Mouse (Mus musculus) 3134 (cell line): Measurements from ENCODE around the gene Slc38a6.
A peak's percentile ranks its signal among the peaks of the same experiment; 100 is the strongest.

Source experiments
- DNase-seq: peaks from one replicate; pipeline ENCODE4 v3.0.0-alpha.2; 2011; ENCODE audit warnings: low spot score; ENCODE audit not compliant: insufficient read length; ENCODE audit errors: extremely low read depth

Gene Slc38a6

DNA sequence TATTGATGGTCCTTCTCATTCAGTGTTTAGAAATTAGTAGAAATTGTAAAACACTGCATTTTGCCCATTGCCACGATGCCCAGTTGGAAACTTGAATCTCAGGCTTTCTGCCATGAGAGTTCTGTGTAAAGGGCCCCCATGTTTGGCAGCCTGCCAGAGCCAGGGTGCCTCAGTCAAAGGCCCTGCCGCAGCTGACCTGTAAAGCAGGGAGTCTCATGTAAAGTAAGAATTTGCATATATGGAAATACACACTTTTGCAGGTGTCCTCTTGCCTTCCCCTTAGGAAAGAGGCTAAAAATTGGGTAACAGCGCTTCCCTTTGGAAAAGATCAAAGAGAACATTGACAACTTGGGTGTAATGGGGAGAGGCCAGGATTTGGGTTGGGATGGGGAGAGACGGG is 67.9 kb downstream of the Slc38a6 start:
- no peak for DNase-seq

DNA sequence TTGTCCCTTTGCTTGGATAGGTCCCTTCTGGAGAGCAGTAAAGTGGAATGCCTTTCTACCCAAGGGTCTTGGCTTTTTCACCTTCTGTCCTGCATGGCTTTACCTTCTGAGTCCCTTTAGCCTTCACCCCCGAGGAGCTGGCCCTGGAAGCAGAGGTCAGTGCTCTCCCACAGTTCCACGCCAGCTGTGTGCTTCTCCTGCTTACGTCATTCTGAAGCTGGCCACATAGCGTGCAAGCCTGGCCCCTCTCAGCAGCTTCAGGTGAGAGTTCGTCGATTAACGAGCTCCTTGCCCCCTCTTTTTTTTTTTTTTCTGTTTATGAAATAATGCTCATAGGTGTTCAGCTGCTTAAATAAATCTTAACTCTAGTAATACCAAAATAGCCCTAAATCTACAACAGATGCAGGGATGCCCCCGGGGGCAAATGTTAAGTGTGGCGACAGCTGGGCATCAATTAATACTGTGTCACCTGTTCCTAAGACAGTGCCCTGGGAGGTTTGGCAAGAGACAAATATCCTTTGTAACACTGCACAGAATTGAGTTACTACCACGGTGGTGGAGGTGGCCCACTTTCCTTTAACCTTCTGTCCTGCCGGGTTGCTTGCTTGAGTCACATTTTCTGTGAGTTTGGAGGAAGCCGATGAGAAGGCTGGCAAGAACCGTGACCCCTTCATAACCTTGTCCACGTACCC is 68.7 kb downstream of the Slc38a6 start:
- no peak for DNase-seq

DNA sequence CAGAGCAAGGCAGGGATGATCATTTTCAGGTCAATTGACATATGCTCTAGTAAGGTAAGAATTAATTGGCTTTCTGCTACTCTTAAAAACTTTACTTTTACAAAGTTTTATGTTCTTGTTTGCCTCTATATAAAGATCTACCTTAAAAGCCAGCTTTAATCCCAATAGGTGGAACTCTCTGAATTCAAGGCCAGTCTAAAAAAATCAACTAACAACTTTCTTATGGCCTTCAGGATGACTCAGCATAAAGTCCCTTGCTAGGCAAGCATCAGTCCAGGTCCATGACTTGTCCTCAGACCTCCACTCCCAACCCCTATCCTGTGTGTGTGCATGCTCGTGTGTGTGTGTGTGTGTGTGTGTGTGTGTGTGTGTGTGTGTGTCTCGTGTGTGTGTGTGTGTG is 70.1 kb downstream of the Slc38a6 start:
- no peak for DNase-seq

DNA sequence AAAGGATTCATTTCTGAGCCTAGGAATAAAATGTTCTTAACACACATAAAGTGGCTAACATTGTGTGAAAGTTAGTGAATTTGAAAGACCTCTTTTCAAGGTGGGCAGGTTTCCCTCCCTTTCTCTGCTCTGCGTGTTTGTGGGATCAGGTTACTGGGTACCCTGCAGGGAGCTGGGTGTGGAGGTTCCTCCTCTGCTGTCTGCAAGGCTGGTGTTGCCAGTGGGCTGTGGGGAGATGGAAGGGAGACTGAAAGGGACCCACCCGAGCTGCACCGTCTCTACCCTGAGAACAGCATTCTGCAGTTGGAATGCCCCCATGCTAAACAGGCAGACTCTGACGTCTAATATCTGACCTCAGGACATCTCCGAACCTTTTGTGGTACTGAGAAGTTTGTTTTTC is 70.7 kb downstream of the Slc38a6 start:
- DNase-seq: no peak

DNA sequence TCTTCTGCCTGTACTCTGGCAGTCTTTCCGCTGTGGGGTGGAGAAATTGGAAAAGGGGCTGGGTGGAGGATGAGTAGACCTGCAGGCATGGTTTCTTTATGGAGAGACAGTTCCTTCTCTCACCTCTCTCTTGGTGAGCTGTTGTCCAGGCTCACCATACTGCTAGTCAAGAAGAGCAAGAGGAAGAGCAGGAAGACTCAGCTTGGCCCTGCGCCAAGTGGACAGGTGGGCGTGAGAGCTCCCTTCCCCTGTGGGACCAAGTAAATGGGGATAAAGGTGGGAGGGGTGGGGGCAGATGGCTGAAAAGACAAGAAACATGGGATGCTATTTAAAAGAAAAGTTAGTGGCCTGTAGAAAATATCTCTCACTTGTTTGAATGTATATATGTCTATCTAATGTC is 71.2 kb downstream of the Slc38a6 start:
- no peak for DNase-seq

DNA sequence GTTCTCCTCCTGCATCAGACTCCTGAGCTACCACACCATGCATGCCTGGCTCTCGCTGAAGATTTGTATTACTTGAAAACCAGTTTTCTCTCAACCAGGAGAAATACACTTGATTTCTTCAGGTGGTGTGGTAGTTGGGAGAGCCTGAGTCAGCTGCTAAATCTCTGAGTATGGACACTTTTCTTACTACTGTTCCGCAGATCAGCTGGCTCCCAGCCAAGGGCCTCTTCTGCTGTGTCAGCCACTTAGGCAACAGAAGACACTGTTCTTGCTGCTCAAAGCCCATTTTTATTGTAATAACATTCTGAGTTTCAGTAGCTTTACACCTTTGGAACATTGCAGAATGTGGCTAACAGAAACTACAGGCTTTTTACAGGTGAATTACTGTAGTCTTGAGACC is 72.1 kb downstream of the Slc38a6 start:
- DNase-seq: no peak

DNA sequence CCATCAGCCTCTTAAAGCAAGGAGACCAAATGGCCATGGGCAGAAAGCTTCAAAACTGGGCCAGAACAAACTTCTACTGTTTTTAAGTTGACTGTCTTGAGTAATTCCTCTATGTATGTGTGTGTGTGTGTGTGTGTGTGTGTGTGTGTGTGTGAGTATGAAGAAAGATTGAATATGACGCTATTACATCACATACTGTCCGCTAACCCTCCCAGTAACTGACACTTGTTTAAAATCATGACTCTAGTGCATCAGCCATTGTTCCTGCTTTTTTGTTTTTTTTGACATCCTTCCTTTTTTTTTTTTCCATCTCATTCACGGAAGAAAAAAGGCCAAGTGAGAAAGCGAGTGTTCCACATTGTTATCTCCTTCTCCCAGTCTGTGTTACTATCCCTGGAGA is 72.9 kb downstream of the Slc38a6 start:
- no peak for DNase-seq

DNA sequence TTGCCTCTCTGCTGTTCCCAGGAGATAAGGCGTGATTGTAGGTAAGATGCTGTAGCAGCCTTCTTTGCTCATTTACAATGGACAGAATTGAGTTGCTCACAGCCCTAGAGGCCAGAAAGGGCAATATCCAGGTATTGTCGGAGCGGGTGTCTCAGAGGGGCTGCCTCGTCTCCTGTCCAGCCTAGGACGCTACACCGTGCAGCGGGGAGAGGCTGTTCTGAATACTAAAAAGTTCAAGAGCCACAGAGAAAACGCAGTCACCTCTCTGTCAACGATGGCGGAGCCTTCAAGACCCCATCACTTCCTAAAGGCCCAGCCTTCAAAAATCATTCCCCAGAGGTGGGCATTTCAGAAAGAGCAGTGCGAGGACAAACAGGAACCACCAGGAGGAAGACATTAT is 74.6 kb downstream of the Slc38a6 start:
- DNase-seq: no peak

DNA sequence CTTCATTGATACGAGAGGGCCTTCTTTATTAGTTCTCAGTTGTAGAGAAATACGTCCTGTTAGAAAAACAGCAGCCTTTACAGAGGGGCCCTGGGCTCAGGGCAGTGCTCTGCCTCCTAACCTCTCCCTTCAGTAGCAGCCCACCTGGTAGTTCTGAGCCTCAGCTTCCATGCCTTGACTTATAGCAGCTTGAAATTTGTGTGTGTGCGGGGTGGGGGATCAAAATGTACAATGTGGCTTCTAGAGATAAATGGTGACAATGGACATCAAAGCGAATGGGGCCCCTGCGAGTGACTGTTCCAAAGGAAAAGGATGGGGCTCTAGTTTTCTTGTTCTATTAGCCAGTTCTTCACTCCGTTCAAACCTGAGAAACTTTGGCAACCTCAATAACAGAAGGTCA is 76.8 kb downstream of the Slc38a6 start:
- no peak for DNase-seq

DNA sequence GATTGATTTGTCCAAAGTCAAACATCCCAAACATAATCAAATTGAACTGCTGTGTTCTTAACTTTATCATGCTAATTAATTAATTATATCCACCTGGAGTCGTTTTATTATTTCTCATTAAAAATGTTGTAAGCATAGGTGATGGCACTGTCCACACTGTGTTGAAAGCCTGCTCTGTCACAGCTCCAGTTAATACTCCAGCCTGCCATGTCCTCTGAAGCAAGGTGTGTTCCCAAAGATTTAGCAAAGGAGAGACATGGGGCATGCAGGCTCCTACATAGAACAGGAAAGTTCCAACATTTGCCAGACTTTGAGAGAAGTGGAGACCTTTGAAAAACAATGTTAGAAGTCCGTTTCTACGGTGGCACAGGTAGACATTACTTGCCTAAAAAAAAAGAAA is 77.4 kb downstream of the Slc38a6 start:
- no peak for DNase-seq

DNA sequence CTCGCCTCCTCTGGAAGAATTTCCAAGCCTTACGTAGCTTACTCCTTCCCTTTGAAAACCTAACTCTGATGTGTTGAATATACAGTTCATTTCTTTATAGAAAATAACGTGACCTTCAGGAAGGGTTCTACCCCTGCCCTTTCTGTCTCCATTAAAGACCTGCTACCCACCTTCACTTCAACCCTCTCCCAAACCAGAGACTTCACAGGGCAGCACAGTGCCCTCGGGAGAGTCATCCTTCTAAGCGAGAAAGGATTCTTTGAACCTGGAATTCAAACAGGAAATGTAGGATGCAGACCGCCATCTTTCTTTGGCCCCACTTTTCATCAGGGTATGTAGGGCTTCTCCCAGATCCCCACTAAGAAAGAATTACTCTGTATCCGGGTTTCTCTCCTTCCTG is 80.0 kb downstream of the Slc38a6 start:
- DNase-seq: no peak

DNA sequence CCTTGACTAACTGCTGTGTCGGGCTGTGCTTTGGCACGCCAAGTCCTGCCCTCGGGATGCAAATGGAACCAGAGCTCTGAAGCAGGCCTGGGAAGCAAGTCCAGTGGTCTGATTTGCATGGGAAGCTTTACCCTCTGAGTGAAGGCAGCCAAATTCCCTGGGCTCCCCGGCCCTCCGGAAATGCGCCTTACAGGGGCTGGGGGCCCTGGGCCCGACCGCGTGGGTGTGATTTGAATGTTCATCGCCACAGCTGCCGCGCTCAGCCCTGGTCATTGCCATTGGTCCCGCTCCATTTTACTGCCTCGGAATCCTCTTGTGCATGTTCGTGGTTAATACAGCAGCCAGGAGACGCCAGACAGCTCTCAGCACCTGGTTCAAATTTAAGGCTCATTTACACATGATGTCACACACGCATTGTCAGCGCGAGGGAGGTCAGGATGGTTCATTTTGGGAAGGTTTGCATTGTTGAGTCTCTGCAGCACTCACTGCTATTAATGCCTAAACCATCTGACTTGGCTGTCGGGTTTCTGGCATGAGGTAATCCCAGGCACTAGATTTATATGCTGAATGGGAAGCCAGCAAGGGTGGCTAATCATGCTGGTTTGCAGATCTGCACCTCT is 81.0 kb downstream of the Slc38a6 start:
- DNase-seq: peak; percentile 36

DNA sequence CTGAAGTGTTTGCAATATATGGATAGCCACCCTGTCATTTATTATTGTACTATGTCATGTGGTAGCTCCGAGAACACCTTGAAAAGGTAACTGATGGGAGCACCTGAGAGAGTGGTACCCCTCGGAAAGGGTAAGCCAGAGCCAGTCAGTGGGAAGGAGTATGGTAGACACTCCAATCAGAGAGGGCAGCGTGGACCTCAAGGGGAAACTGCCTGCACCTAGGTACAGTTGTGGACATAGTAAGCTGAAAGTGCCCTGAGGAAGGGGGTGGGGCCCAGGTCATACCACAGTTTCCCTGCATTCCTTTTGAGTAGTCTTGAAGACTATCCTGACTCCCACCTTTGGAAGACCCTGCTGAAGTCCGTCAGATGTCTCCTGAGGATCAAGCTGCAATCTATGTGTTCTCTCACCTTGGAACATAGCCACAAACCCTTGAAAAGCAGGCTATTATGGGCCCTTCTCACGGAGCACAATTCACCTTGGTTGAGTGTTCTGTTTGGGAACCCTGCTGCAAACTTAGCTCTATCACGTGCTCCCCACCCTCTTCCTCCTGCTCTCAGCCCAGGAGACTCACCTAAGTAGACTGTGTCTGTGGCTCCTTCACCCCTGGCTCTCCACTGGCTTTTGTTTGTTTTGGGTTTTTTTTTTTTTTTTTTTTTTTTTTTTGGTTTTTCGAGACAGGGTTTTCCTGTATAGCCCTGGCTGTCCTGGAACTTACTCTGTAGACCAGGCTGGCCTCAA is 82.5 kb downstream of the Slc38a6 start:
- DNase-seq: no peak

DNA sequence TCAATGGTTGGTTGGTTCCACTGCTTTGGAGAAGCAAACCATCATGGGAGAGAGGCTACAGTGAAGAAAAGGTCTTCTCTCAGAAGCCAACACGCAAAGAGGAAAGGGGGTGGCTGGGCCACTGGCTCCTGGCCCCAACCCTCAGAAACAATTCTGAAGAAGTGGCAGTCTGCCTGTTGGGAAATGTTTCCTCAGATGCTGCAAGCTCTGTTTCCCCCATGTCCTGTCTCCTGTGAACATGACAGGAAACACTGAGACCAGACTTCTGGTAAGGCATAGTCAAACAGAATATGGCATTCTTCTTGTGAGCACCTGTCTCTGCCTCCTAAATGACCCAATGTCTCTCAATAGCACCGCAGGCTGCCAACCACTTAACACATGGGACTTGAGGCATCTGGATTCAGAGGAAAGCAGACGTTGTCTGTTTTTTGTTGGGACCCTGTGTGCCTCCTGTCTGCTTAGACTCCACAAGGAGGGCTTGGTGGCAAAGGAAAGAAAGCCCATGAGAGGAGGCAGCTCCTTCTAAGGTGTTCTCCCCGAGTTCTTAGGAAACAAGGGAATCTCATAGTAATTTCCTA is 83.9 kb downstream of the Slc38a6 start:
- DNase-seq: no peak

DNA sequence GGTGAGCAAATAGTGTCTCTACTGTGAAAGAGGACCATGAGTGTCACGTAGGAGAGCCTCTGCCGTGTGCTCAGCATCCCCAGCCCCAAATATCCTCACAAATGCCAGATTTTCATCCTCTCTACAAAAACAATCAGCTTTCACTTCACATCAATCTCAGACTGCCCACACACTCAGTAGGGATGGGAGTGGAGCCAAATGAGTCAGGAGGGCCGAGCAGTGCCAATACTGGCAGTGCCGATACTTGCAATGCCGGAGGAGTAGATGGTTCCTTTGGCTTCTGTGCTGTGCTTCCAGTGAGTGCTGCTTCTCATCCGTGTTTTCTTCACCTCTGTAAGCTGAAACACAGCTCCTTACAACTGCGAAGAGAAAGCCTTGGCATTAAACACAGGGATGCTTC is 84.6 kb downstream of the Slc38a6 start:
- peak; percentile 51 for DNase-seq

DNA sequence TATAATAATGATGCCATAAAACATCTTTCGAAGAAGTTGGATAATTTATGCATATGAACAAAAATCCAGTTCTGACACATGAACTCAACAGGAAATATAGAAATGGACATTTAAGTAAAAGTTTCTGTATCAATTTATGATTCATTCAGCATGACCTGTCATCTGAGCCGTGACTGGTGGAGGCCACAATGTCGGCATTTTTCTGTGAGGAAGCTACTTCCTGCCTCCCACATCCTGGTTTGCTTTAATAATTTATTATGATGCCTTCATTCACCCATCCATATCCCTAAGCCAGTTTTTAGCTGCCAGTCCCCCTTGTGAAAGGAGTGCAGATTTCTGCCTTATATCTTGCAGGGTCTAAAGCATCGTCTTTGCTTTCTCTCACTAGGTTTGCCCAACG is 91.4 kb downstream of the Slc38a6 start:
- DNase-seq: no peak

DNA sequence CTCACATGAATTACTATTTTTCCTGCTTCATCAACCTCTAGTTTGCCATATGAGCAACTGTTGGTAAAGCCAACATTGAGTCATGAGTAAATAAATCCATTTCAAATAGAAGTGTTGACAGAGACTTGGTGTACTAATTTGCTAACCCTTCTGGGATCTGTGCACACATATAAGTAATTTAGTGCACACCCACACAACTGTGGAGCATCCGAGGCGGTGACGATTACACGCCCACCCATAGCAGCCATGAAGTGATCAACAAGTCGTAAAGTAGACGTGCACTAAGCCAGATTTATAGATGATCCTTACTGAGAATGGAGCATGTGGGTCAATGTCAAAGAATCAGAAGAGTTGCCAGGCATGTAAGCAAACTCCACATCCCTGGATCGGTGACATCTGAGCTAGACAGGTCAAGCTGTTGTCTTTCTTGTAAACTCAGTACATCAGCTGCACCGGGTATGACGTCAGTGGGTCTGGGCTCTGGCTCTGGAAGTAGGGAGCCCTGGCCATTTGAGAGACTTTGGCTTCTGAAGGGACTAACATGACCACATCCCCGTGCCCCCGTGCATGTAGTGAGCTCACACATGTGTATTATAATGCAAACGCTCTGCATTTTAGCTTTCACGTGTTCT is 92.3 kb downstream of the Slc38a6 start:
- DNase-seq: no peak

DNA sequence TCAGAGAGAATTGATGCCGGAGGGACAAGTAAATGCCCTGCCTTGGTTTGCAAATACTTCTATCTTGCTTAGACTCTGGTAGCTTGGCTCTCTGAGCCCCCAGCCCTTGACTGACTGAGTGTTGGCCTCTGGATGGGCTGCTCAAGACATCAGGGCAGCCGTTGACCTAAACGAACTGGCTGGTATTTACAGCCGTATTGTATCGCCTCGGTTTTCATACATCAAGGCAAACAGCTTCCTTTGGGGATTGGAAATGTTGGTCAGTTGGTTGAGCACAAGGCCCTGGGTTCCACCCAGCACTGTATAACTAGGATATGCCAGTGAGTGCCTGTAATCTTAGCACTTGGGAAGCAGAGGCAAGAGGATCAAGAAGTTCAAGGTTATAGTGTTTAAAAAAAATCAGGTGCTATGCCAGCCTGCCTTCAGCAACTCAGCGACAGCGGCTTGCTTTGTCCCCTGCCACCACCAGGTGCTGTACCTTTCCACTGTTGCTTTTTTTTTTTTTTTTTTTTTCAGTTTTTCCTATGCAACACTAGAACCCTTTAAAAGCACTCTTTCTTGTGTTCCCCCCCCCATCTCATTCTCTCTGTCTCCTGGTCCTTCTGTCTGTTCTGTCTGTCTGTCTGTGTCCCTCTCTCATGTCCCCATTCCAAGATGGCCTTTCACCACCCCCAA is 94.2 kb downstream of the Slc38a6 start:
- no peak for DNase-seq

DNA sequence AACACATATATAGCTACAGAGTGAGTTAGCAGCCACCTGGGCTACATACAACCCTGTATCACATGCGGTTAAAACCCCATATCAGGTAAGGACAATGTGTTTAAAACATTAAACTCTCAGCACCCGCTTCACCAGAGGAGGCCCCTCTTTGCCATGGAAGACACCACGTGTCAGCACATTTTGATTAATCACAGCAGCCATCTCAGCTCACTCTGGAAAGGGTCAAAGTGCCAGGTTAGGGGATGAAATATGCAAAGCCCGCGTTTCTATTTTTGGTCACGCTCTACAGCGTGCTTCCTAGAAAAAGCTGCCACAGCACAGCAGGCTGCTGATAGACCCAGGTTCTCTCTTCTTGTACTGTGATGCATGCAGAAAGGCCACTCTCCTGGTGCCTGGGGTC is 94.9 kb downstream of the Slc38a6 start:
- DNase-seq: no peak

DNA sequence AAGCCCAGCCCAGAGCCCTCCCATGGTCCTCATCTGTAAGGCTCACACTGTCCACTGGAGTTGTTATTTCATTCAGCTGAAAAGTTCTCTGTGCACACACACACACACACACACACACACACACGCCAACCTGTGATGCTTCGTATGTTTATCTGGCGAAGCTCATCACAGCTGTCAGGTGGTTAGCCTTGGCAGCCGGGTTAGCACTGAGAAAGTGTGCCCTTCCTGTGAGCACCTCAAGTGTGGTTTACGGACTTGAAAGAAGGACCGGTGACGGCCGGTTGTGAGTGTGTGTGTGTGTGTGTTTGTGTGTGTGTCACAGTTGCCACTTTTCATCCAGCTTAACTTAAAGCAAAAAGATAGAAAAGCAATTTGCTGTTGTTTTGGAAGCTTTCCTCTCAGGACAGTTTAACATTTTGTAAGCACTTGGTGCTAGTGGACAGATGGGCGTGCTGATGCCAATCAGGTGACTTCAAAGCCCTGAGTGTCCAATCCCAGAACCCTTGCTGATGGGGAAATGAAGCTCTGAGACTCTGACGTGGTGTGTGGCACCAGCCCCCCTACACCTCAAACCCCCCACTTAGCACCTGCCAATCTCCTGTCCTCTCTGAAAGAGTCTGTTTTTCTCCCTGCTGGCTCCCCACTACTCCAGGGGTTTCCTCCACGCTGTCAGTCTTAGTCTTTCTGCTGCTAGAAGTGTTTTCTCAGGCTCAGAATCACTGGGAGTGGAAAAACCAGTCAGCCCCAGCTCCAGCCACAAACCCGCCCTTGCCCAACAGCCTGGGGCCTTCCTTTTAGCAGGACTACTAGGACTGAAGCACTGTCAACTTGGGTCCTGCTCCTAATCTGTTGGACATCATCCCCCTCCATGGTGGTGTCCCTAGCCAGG is 96.0 kb downstream of the Slc38a6 start:
- DNase-seq: no peak
